Mouse (Mus musculus) lung, adult 2 months (tissue): ENCODE measurements around the gene Slfn9.

Source experiments
- CTCF ChIP-seq: fragments of 200-500 bp; IDR thresholded peaks from 2 replicates; pipeline ENCODE4 v1.5.1; 2011; ENCODE audit warnings: mild to moderate bottlenecking, low read length, control low read depth; ENCODE audit not compliant: insufficient read depth
- POLR2A ChIP-seq: fragments of 200-500 bp; IDR thresholded peaks from 2 replicates; pipeline ENCODE4 v1.6.1; 2011; ENCODE audit warnings: low read depth, mild to moderate bottlenecking, control low read depth, low read length, borderline replicate concordance; ENCODE audit errors: extremely low read depth

DNA sequence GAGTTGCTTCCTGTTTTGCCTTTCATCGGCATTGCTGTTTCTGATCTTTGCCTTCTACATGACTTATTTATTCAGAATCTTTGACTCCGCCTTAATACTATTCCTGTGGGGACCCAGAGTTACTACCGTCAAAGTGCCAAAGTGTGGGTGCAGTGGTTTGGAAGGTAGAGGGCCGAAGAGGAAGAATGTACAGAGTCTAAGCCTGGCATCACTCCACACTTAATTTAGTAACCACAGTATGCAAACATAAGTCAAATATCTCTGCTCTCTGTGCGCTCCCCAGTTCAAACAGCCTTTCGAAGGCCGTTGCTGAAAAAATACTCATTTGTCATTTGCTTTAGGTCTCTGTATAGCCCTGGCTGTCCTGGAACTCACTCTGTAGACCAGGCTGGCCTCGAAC, 29.4 kb downstream of the Slfn9 start:
- TF ChIP-seq CTCF (no peak), POLR2A (no peak)
